Mouse (Mus musculus): ENCODE measurements around the gene Astn1. TPM values are rescaled to one million over a fixed set of nuclear protein-coding genes. Genes with fewer than 3 reads are reported as not detected.

Gene Astn1
- polyA plus RNA-seq, 2 experiments = 0.03 TPM

GRCm38 (mm10) chr1:158353656-158354371 is 8.3 kb upstream of the Astn1 start:
- DNase-seq (ENCODE audit: low read depth in 3 of 3, low spot score in 3 of 3) (no peak), ATAC-seq (ENCODE audit: insufficient read depth) (no peak)
- Histone ChIP-seq H3K27me3 (ENCODE audit: control insufficient read depth, insufficient read depth, low read length) (peaks cover 17% of the 10 kb centered on the region), H3K9me3 (ENCODE audit: control insufficient read depth, low read length) (no peaks in the 10 kb centered on the region), H3K36me3 (replicated peaks; ENCODE audit: control insufficient read depth, insufficient read depth, low read depth) (no peaks in the 10 kb centered on the region), H3K4me2 (ENCODE audit: low read depth) (no peak overlapping the region), H3K27ac (no peak overlapping the region), H3K4me3 (ENCODE audit: insufficient read depth in 1 of 2, low read depth in 2 of 2, low read length in 2 of 2) (no peak overlapping the region), H3K4me1 (replicated peaks; ENCODE audit: control insufficient read depth in 2 of 2, insufficient read depth in 2 of 2, low read length in 1 of 2) (no peaks in the 10 kb centered on the region), H3K9ac (replicated peaks) (no peak overlapping the region)
- TF ChIP-seq CTCF (IDR thresholded peaks at IDR 0.05; ENCODE audit: low read depth) = no peak
- TF ChIP-seq EP300 (IDR thresholded peaks at IDR 0.05; ENCODE audit: low read depth) = no peak
- 55% methylated on average over 5 of the region's 5 CpGs for WGBS (ENCODE audit: insufficient replicate concordance)

DNA sequence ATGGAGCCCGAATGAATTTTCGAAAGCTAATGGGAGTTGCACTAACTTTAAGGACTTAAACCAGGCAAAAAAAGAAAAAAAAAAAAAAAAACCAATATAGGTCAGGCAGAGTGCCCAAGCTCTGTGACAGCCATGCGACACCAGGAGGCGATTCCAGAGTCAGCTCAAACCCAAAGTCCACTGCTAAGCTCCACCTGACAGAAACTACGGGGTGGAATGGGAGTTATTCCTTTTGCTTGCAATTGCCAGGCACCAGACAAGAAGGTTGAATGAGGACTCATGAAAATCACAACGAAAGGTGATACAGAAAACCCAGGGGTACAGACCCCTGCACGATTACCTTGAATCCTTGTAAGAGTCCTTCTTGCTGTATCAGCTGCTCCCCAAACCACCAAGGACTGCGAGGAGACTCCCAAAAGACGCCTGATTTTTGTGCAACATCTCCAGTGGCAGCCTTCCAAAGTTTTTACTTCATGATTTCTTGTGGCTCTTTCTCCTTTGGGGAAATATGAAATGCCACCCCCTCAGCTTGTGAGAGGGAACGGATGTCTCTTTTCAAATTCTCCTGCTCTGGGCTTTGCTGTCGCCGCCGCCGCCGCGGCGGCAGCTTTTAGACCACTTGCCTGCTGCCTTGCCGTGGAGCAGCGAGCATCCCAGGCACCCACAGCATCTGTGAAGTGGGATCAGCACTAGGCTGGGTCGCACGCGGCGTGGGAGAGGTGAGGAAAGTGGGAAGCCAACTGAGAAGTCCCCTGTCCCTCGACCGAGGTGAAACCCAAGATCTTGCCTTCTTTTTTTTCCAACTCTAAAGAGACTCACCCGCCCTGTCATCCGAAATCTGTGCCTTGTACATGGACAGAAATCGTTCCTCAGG is 6.7 kb upstream of the Astn1 start:
- H3K9me3 ChIP-seq (ENCODE audit: control insufficient read depth, low read length) = no peaks in the 10 kb centered on the region
- H3K27me3 ChIP-seq (ENCODE audit: control insufficient read depth, insufficient read depth, low read length) = peaks cover 17% of the 10 kb centered on the region
- no peak overlapping the region for H3K9ac ChIP-seq (replicated peaks)
- no peak for ATAC-seq (ENCODE audit: insufficient read depth)
- H3K4me2 ChIP-seq (ENCODE audit: low read depth) = peak overlapping the region; percentile 42
- peak overlapping the region in 1 of 2 experiments; percentile 23; a peak in 2 of 4 replicates for H3K4me3 ChIP-seq (ENCODE audit: insufficient read depth in 1 of 2, low read depth in 2 of 2, low read length in 2 of 2)
- TF ChIP-seq CTCF (IDR thresholded peaks at IDR 0.05; ENCODE audit: low read depth) = no peak
- TF ChIP-seq EP300 (IDR thresholded peaks at IDR 0.05; ENCODE audit: low read depth) = no peak
- H3K4me1 ChIP-seq (replicated peaks; ENCODE audit: control insufficient read depth in 2 of 2, insufficient read depth in 2 of 2, low read length in 1 of 2) = no peaks in the 10 kb centered on the region
- H3K36me3 ChIP-seq (replicated peaks; ENCODE audit: control insufficient read depth, insufficient read depth, low read depth) = no peaks in the 10 kb centered on the region
- WGBS (ENCODE audit: insufficient replicate concordance) = 12% methylated on average over 26 of the region's 28 CpGs
- DNase-seq (ENCODE audit: low read depth in 3 of 3, low spot score in 3 of 3) = no peak
- H3K27ac ChIP-seq = no peak overlapping the region

DNA sequence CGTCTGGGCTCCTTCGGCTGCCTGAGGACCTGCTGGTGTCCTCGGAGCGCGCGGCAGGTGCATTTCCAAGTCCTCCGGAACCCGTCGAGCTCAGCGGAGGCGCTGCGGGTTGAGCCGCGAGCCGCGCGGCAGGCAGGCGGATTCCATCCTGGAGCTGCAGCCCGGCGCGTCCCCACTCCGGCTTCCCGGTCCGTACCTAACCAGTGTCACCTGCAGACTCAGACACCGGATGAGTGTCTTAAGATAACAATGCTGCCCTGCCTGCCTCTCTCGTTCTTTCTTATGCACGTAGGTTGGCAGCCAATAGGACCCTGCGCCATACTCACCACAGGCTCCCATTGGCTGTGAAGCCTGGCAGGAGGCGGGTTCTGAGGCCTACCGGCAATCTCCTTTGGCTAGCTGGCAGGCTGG is 6.0 kb upstream of the Astn1 start, which contains the start of gene Brinp2:
Brinp2 (minus strand) TSS at position 276 of the 411 bp plus-strand sequence.
- Histone ChIP-seq H3K27ac (no peak within 1 kb of the TSS), H3K4me2 (ENCODE audit: low read depth) (peak within 1 kb of the TSS; percentile 42), H3K27me3 (ENCODE audit: control insufficient read depth, insufficient read depth, low read length) (peaks cover 17% of the 10 kb centered on the region), H3K4me1 (replicated peaks; ENCODE audit: control insufficient read depth in 2 of 2, insufficient read depth in 2 of 2, low read length in 1 of 2) (no peaks in the 10 kb centered on the region), H3K4me3 (ENCODE audit: insufficient read depth in 1 of 2, low read depth in 2 of 2, low read length in 2 of 2) (peak within 1 kb of the TSS in 1 of 2 experiments; percentile 23; a peak in 2 of 4 replicates), H3K36me3 (replicated peaks; ENCODE audit: control insufficient read depth, insufficient read depth, low read depth) (no peaks in the 10 kb centered on the region), H3K9ac (replicated peaks) (no peak within 1 kb of the TSS), H3K9me3 (ENCODE audit: control insufficient read depth, low read length) (no peaks in the 10 kb centered on the region)
- TF ChIP-seq CTCF (IDR thresholded peaks at IDR 0.05; ENCODE audit: low read depth) = no peak
- no peak for TF ChIP-seq EP300 (IDR thresholded peaks at IDR 0.05; ENCODE audit: low read depth)
- WGBS (ENCODE audit: insufficient replicate concordance) = under 1% methylated on average over 30 of the region's 30 CpGs
- DNase-seq (ENCODE audit: low read depth in 3 of 3, low spot score in 3 of 3) (no peak), ATAC-seq (ENCODE audit: insufficient read depth) (peak; percentile 58)

DNA sequence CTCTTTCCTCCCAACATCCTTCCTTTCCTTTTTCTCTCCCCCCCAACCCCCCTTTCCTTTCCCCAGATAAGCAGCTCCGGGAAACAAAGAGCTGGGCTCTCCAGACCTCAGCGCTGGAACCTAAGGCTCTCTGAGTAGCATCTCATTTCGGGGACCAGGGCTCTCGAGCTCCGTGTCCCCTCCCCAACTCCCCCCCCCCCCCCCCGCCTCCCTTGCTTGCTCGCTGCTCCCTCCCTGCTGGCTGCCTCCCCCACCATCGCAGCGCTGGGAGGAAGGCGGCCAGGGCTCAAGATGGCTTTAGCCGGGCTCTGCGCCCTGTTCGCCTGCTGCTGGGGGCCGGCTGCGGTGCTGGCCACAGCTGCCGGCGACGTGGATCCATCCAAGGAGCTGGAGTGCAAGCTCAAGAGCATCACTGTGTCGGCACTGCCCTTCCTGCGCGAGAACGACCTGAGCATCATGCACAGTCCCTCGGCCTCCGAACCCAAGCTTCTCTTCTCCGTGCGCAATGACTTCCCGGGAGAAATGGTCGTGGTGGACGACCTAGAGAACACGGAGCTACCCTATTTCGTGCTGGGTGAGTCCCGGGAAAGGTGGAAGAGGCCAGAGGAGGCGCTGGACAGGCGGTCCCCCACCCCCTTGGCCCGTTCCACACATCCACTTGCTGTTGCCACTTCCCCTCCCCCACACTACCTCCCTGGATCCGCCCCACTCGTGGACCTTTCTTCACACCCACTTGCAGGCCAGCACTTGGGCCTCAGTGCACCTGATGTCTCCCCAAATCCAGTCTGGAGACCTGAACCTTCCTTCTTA is 424 bp downstream of the Astn1 start:
- ATAC-seq (ENCODE audit: insufficient read depth) = no peak
- no peaks in the 10 kb centered on the region for H3K9me3 ChIP-seq (ENCODE audit: control insufficient read depth, low read length)
- peak overlapping the region; percentile 2; the same call in 1 of the 2 replicates for H3K4me2 ChIP-seq (ENCODE audit: low read depth)
- no peaks in the 10 kb centered on the region for H3K36me3 ChIP-seq (replicated peaks; ENCODE audit: control insufficient read depth, insufficient read depth, low read depth)
- H3K4me1 ChIP-seq (replicated peaks; ENCODE audit: control insufficient read depth in 2 of 2, insufficient read depth in 2 of 2, low read length in 1 of 2) = no peaks in the 10 kb centered on the region
- DNase-seq (ENCODE audit: low read depth in 3 of 3, low spot score in 3 of 3) = no peak
- no peak overlapping the region for H3K27ac ChIP-seq
- 4% methylated on average over 33 of the region's 37 CpGs for WGBS (ENCODE audit: insufficient replicate concordance)
- H3K27me3 ChIP-seq (ENCODE audit: control insufficient read depth, insufficient read depth, low read length) = peaks cover under 1% of the 10 kb centered on the region; the same call in 1 of the 2 replicates
- TF ChIP-seq EP300 (IDR thresholded peaks at IDR 0.05; ENCODE audit: low read depth) (no peak), CTCF (IDR thresholded peaks at IDR 0.05; ENCODE audit: low read depth) (no peak)
- H3K9ac ChIP-seq (replicated peaks) = no peak overlapping the region
- no peak overlapping the region for H3K4me3 ChIP-seq (ENCODE audit: insufficient read depth in 1 of 2, low read depth in 2 of 2, low read length in 2 of 2)
